ENCODE assay signal across 9 mouse cellular contexts in genomic region chr11:120164471-120165261, GRCm38 (mm10). TPM values are rescaled to one million over a fixed set of nuclear protein-coding genes. Genes with fewer than 3 reads are reported as not detected.
DNase-seq lines count a peak whose midpoint lies in the region; ATAC-seq and TF ChIP-seq lines count a peak whose summit lies in the region.
"Had no signal": no experiment of that assay in that cellular context is flagged by ENCODE, and none has a peak within 500 bp of the region (broad histone marks: within the 10 kb centered on the region; RNA-seq: fewer than 3 reads in every experiment).

No protein-coding gene starts in this region.

- 73% methylated on average over 17 of the region's 17 CpGs for WGBS in midbrain, embryonic 13.5 days
- WGBS in midbrain, postnatal 0 days, result 64% methylated on average over 17 of the region's 17 CpGs
- 42% methylated on average over 17 of the region's 17 CpGs for WGBS in embryonic facial prominence, embryonic 14.5 days
- WGBS in kidney, embryonic 14.5 days, result 13% methylated on average over 17 of the region's 17 CpGs
- 22% methylated on average over 17 of the region's 17 CpGs for WGBS in stomach, embryonic 15.5 days

- no peak for TF ChIP-seq CTCF in midbrain, postnatal 0 days (IDR thresholded peaks at IDR 0.05)

- H3K4me3 ChIP-seq in midbrain, embryonic 13.5 days (replicated peaks), result no peak overlapping the region
- H3K4me3 ChIP-seq in midbrain, postnatal 0 days (ENCODE audit: low read depth, low read length), result no peak overlapping the region
- H3K4me3 ChIP-seq in embryonic facial prominence, embryonic 14.5 days (ENCODE audit: low read depth, low read length), result no peak overlapping the region
- no peak overlapping the region for H3K4me3 ChIP-seq in kidney, embryonic 14.5 days (ENCODE audit: low read length)
- no peak overlapping the region for H3K4me3 ChIP-seq in stomach, embryonic 15.5 days (replicated peaks)
- H3K4me3 ChIP-seq: midbrain, embryonic 15.5 days had no signal

- H3K9me3 ChIP-seq in midbrain, embryonic 13.5 days, result no peaks in the 10 kb centered on the region
- no peaks in the 10 kb centered on the region for H3K9me3 ChIP-seq in midbrain, postnatal 0 days (ENCODE audit: low read length)
- H3K9me3 ChIP-seq in embryonic facial prominence, embryonic 14.5 days (ENCODE audit: control insufficient read depth, low read length), result no peaks in the 10 kb centered on the region
- no peaks in the 10 kb centered on the region for H3K9me3 ChIP-seq in kidney, embryonic 14.5 days (ENCODE audit: control insufficient read depth, low read length)
- H3K9me3 ChIP-seq in stomach, embryonic 15.5 days, result no peaks in the 10 kb centered on the region
- H3K9me3 ChIP-seq: midbrain, embryonic 15.5 days had no signal

- H3K27me3 ChIP-seq in midbrain, embryonic 13.5 days, result no peaks in the 10 kb centered on the region
- no peaks in the 10 kb centered on the region for H3K27me3 ChIP-seq in midbrain, postnatal 0 days (ENCODE audit: insufficient read depth, low read length)
- no peaks in the 10 kb centered on the region for H3K27me3 ChIP-seq in embryonic facial prominence, embryonic 14.5 days (replicated peaks; ENCODE audit: control insufficient read depth, insufficient read depth, low read length)
- H3K27me3 ChIP-seq in kidney, embryonic 14.5 days (ENCODE audit: control insufficient read depth, insufficient read depth, low read length), result no peaks in the 10 kb centered on the region
- no peaks in the 10 kb centered on the region for H3K27me3 ChIP-seq in stomach, embryonic 15.5 days (replicated peaks)
- H3K27me3 ChIP-seq: midbrain, embryonic 15.5 days had no signal

- no peak overlapping the region for H3K27ac ChIP-seq in midbrain, embryonic 13.5 days
- no peak overlapping the region for H3K27ac ChIP-seq in midbrain, postnatal 0 days (ENCODE audit: low read depth, low read length)
- H3K27ac ChIP-seq in embryonic facial prominence, embryonic 14.5 days (replicated peaks; ENCODE audit: low read depth, low read length), result no peak overlapping the region
- H3K27ac ChIP-seq in kidney, embryonic 14.5 days (ENCODE audit: low read depth, low read length), result peak overlapping the region; percentile 81
- peak overlapping the region; percentile 52 for H3K27ac ChIP-seq in stomach, embryonic 15.5 days
- H3K27ac ChIP-seq: midbrain, embryonic 15.5 days had no signal

- H3K4me1 ChIP-seq in midbrain, embryonic 13.5 days (replicated peaks), result peaks cover 28% of the 10 kb centered on the region
- no peaks in the 10 kb centered on the region for H3K4me1 ChIP-seq in midbrain, postnatal 0 days (ENCODE audit: insufficient read depth, low read length)
- H3K4me1 ChIP-seq in embryonic facial prominence, embryonic 14.5 days (ENCODE audit: control insufficient read depth, insufficient read depth, low read length), result peaks cover 11% of the 10 kb centered on the region
- peaks cover 55% of the 10 kb centered on the region for H3K4me1 ChIP-seq in kidney, embryonic 14.5 days (ENCODE audit: control insufficient read depth, insufficient read depth, low read length)
- H3K4me1 ChIP-seq in stomach, embryonic 15.5 days, result peaks cover 34% of the 10 kb centered on the region

- H3K9ac ChIP-seq in midbrain, embryonic 13.5 days (replicated peaks), result 0 out of 2 replicates have a peak overlapping the region, but pooled peaks have one; percentile 10
- H3K9ac ChIP-seq in midbrain, postnatal 0 days (replicated peaks; ENCODE audit: low read length, poor library complexity, severe bottlenecking), result no peak overlapping the region
- peak overlapping the region; percentile 9 for H3K9ac ChIP-seq in embryonic facial prominence, embryonic 14.5 days (ENCODE audit: low read depth, low read length)
- H3K9ac ChIP-seq in kidney, embryonic 14.5 days (ENCODE audit: low read depth, low read length), result peak overlapping the region; percentile 2; the same call in 1 of the 2 replicates
- no peak overlapping the region for H3K9ac ChIP-seq in stomach, embryonic 15.5 days
- H3K9ac ChIP-seq: midbrain, embryonic 15.5 days had no signal

- no peak for DNase-seq in midbrain, postnatal 0 days (ENCODE audit: low spot score)
- no peak for DNase-seq in embryonic facial prominence, embryonic 14.5 days (ENCODE audit: low spot score)
- DNase-seq in urinary bladder, postnatal 25 days (ENCODE audit: low spot score), result no peak
- DNase-seq in thymus, postnatal 10 days (ENCODE audit: low spot score in 2 of 2), result no peak
- no peak for DNase-seq in cerebellum, adult 11-12 months

- ATAC-seq in midbrain, embryonic 13.5 days, result no peak
- no peak for ATAC-seq in midbrain, postnatal 0 days (ENCODE audit: low FRiP score)
- peak; percentile 38; the same call in 1 of the 2 replicates for ATAC-seq in embryonic facial prominence, embryonic 14.5 days (ENCODE audit: low read depth)
- peak; percentile 78 for ATAC-seq in kidney, embryonic 14.5 days (ENCODE audit: low FRiP score, low TSS enrichment)
- ATAC-seq in stomach, embryonic 15.5 days (ENCODE audit: insufficient read depth, low FRiP score, low read depth), result peak; percentile 44
- ATAC-seq: midbrain, embryonic 15.5 days had no signal

- H3K4me2 ChIP-seq in midbrain, embryonic 13.5 days (replicated peaks), result no peak overlapping the region
- H3K4me2 ChIP-seq in midbrain, postnatal 0 days (ENCODE audit: low read depth, low read length, poor library complexity, severe bottlenecking), result no peak overlapping the region
- H3K4me2 ChIP-seq in embryonic facial prominence, embryonic 14.5 days (ENCODE audit: low read depth, low read length), result no peak overlapping the region
- peak overlapping the region; percentile 21; the same call in 1 of the 2 replicates for H3K4me2 ChIP-seq in kidney, embryonic 14.5 days (replicated peaks; ENCODE audit: low read depth, low read length)
- 0 out of 2 replicates have a peak overlapping the region, but pooled peaks have one; percentile 5 for H3K4me2 ChIP-seq in stomach, embryonic 15.5 days
- H3K4me2 ChIP-seq: midbrain, embryonic 15.5 days had no signal

- H3K36me3 ChIP-seq in midbrain, embryonic 13.5 days, result no peaks in the 10 kb centered on the region
- no peaks in the 10 kb centered on the region for H3K36me3 ChIP-seq in midbrain, postnatal 0 days (ENCODE audit: insufficient read depth, low read length)
- H3K36me3 ChIP-seq in embryonic facial prominence, embryonic 14.5 days (ENCODE audit: control insufficient read depth, insufficient read depth, low read length), result no peaks in the 10 kb centered on the region
- no peaks in the 10 kb centered on the region for H3K36me3 ChIP-seq in kidney, embryonic 14.5 days (ENCODE audit: control insufficient read depth, insufficient read depth, low read length)
- H3K36me3 ChIP-seq in stomach, embryonic 15.5 days, result no peaks in the 10 kb centered on the region
- H3K36me3 ChIP-seq: midbrain, embryonic 15.5 days had no signal

RNA-seq across cellular contexts. Expression of gene Slc38a10, which starts 13.5 kb away (rescaled TPM):
- polyA plus RNA-seq in midbrain, embryonic 13.5 days (2015; fragmentation: Nextera tagmentation; extraction: Ambion mirVana), result 105 and 109 TPM in 2 replicates
- total RNA-seq in midbrain, postnatal 0 days (2014; rRNA removed), result 171 and 175 TPM in 2 replicates
- polyA plus RNA-seq in midbrain, postnatal 0 days (2015; fragmentation: Nextera tagmentation; extraction: Ambion mirVana), result 108 and 111 TPM in 2 replicates
- 78.8 and 86.4 TPM in 2 replicates for polyA plus RNA-seq in embryonic facial prominence, embryonic 14.5 days (2014; fragmentation: Nextera tagmentation; extraction: Ambion mirVana)
- polyA plus RNA-seq in kidney, embryonic 14.5 days (2014; fragmentation: Nextera tagmentation; extraction: Ambion mirVana), result 81.2 and 89.0 TPM in 2 replicates
- 87.2 and 93.5 TPM in 2 replicates for polyA plus RNA-seq in stomach, embryonic 15.5 days (2015; fragmentation: Nextera tagmentation; extraction: Ambion mirVana)

Comparison
In these comparisons a context has a peak if more than half of its experiments do, and no peak if none do; other contexts are left out.
1. H3K9ac ChIP-seq: peak in midbrain, embryonic 13.5 days (single experiment), embryonic facial prominence, embryonic 14.5 days (single experiment) and kidney, embryonic 14.5 days (single experiment); none in midbrain, postnatal 0 days (single experiment) and stomach, embryonic 15.5 days (single experiment).
2. ATAC-seq: peak in embryonic facial prominence, embryonic 14.5 days (single experiment), kidney, embryonic 14.5 days (single experiment) and stomach, embryonic 15.5 days (single experiment); none in midbrain, embryonic 13.5 days (single experiment) and midbrain, postnatal 0 days (single experiment).
3. H3K27ac ChIP-seq: peak in kidney, embryonic 14.5 days (single experiment) and stomach, embryonic 15.5 days (single experiment); none in midbrain, embryonic 13.5 days (single experiment), midbrain, postnatal 0 days (single experiment) and embryonic facial prominence, embryonic 14.5 days (single experiment).
4. H3K4me2 ChIP-seq: peak in kidney, embryonic 14.5 days (single experiment) and stomach, embryonic 15.5 days (single experiment); none in midbrain, embryonic 13.5 days (single experiment), midbrain, postnatal 0 days (single experiment) and embryonic facial prominence, embryonic 14.5 days (single experiment).